Mouse (Mus musculus) embryonic facial prominence, embryonic 11.5 days (tissue): Measurements from ENCODE around the gene Ech1. TPM values are rescaled to one million over a fixed set of nuclear protein-coding genes. Genes with fewer than 3 reads are reported as not detected.

Experiments
- polyA plus RNA-seq: library from polyadenylated mRNA; unstranded; fragments of >200 nt; fragmentation: Nextera tagmentation; extraction: Ambion mirVana; gene quantifications from 2 replicates; pipeline ENCODE4 v1.2.1, GENCODE M21; 2014

Ech1 gene
- polyA plus RNA-seq, 1 experiment from 2014 or later: 103 TPM

Other genes with a start within 250 kb of the Ech1 start
- gene Samd4b, start 227.1 kb upstream of the Ech1 start, polyA plus RNA-seq: 29.4 and 30.9 TPM in 2 replicates
- 25.6 and 28.6 TPM in 2 replicates for gene Pak4, start 227.0 kb upstream of the Ech1 start, polyA plus RNA-seq
- not detected in 2 replicates for gene Acp7, start 193.9 kb upstream of the Ech1 start, polyA plus RNA-seq
- 6.1 and 7.2 TPM in 2 replicates for gene Fbxo27, start 132.4 kb upstream of the Ech1 start, polyA plus RNA-seq
- 11.6 and 13.0 TPM in 2 replicates for gene Fbxo17, start 108.4 kb upstream of the Ech1 start, polyA plus RNA-seq
- 145 and 151 TPM in 2 replicates for gene Mrps12, start 83.4 kb upstream of the Ech1 start, polyA plus RNA-seq
- 28.2 and 29.9 TPM in 2 replicates for gene Sars2, start 83.2 kb upstream of the Ech1 start, polyA plus RNA-seq
- 1.5 and 2.0 TPM in 2 replicates for gene Ccer2, start 69.0 kb upstream of the Ech1 start, polyA plus RNA-seq
- 65.6 and 67.2 TPM in 2 replicates for gene Sirt2, start 58.5 kb upstream of the Ech1 start, polyA plus RNA-seq
- 33.4 and 41.0 TPM in 2 replicates for gene Nfkbib, start 57.7 kb upstream of the Ech1 start, polyA plus RNA-seq
- 2.3 and 3.2 TPM in 2 replicates for gene Rinl, start 36.2 kb upstream of the Ech1 start, polyA plus RNA-seq
- 328 and 350 TPM in 2 replicates for gene Hnrnpl, start 16.7 kb upstream of the Ech1 start, polyA plus RNA-seq
- 1.5 and 1.9 TPM in 2 replicates for gene Lgals4, start 8.6 kb downstream of the Ech1 start, polyA plus RNA-seq
- gene Lgals7, start 38.6 kb downstream of the Ech1 start, polyA plus RNA-seq: 0.98 and 1.3 TPM in 2 replicates
- gene Capn12, start 56.2 kb downstream of the Ech1 start, polyA plus RNA-seq: 0.21 and 0.29 TPM in 2 replicates
- gene Actn4, start 137.1 kb downstream of the Ech1 start, polyA plus RNA-seq: 190 and 201 TPM in 2 replicates
- gene Eif3k, start 156.6 kb downstream of the Ech1 start, polyA plus RNA-seq: 439 and 446 TPM in 2 replicates
- gene Map4k1, start 156.8 kb downstream of the Ech1 start, polyA plus RNA-seq: 6.4 and 8.1 TPM in 2 replicates